Mouse (Mus musculus): Measurements from ENCODE around the gene Pecam1. TPM values are rescaled to one million over a fixed set of nuclear protein-coding genes. Genes with fewer than 3 reads are reported as not detected.

Pecam1 gene
- polyA plus RNA-seq, 1 experiment from 2014 or later, result 172 TPM

DNA sequence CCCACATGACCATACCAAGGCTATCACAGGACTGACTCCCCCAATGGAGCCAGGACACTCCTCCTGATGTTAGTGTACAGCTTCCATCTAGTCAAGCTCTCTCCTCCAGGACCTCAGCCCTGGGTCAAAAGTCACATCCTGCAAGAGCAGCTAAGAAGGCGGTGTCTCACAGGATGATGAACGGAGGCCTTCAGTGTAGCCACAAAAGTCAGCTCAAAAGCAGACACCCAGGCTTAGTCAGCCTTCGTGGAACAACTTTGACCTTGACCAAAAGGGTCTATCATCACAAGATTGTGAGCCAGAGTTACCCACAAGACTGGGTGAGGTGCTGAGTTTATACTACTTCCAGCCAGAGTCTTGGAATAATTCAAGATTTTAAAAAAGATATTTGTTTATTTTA lies 42.6 kb downstream of the Pecam1 start:
- ATAC-seq, result no peak
- Histone ChIP-seq H3K9me3 (ENCODE audit: low read length) (no peaks in the 10 kb centered on the region), H3K27ac (ENCODE audit: low read length) (no peak overlapping the region), H3K4me1 (ENCODE audit: insufficient read depth, low read depth, low read length) (no peaks in the 10 kb centered on the region), H3K4me3 (ENCODE audit: low read depth, low read length) (no peak overlapping the region), H3K4me2 (replicated peaks; ENCODE audit: low read depth, low read length) (0 out of 2 replicates have a peak overlapping the region, but pooled peaks have one; percentile 6), H3K9ac (replicated peaks; ENCODE audit: low read depth) (no peak overlapping the region), H3K27me3 (replicated peaks; ENCODE audit: insufficient read depth, low read length) (no peaks in the 10 kb centered on the region), H3K36me3 (ENCODE audit: insufficient read depth, low read length) (no peaks in the 10 kb centered on the region)
- WGBS, result 46% methylated on average over 3 of the region's 3 CpGs
- no peak for DNase-seq (ENCODE audit: low spot score)
- TF ChIP-seq EP300 (IDR thresholded peaks at IDR 0.05), result no peak
- TF ChIP-seq CTCF (IDR thresholded peaks at IDR 0.05), result no peak

GRCm38 (mm10) chr11:106707085-106707484 lies 43.3 kb downstream of the Pecam1 start:
- Histone ChIP-seq H3K4me1 (ENCODE audit: insufficient read depth, low read depth, low read length) (no peaks in the 10 kb centered on the region), H3K9me3 (ENCODE audit: low read length) (no peaks in the 10 kb centered on the region), H3K9ac (replicated peaks; ENCODE audit: low read depth) (no peak overlapping the region), H3K4me2 (replicated peaks; ENCODE audit: low read depth, low read length) (no peak overlapping the region), H3K27me3 (replicated peaks; ENCODE audit: insufficient read depth, low read length) (no peaks in the 10 kb centered on the region), H3K4me3 (ENCODE audit: low read depth, low read length) (no peak overlapping the region), H3K36me3 (ENCODE audit: insufficient read depth, low read length) (no peaks in the 10 kb centered on the region), H3K27ac (ENCODE audit: low read length) (no peak overlapping the region)
- WGBS, result 45% methylated on average over 8 of the region's 8 CpGs
- TF ChIP-seq EP300 (IDR thresholded peaks at IDR 0.05) (no peak), CTCF (IDR thresholded peaks at IDR 0.05) (no peak)
- DNase-seq (ENCODE audit: low spot score), result peak; percentile 26
- no peak; the same call in 1 of the 2 replicates for ATAC-seq

DNA sequence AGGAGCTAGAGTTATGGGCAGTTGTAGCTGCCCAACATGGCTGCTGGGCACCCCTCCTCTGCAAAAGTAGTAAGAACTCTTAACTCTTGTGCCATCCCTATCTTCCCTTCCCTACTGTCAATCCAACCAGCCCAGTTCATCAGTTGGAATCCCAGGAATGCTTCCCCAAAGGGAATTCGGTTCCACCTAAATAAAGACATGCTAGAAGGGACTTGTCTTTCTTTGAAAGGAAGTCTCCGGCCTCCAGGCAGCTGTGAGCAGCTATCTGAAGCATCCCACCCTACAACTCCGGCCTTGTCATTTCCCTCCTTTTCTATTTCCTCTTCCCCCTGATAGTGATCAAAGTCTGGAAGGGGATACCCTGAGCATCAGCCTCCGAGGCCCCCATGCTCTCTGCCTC lies 44.2 kb downstream of the Pecam1 start:
- H3K4me2 ChIP-seq (replicated peaks; ENCODE audit: low read depth, low read length), result no peak overlapping the region
- H3K27me3 ChIP-seq (replicated peaks; ENCODE audit: insufficient read depth, low read length), result no peaks in the 10 kb centered on the region
- TF ChIP-seq EP300 (IDR thresholded peaks at IDR 0.05), result no peak
- TF ChIP-seq CTCF (IDR thresholded peaks at IDR 0.05), result no peak

GRCm38 (mm10) chr11:106704399-106705111 lies 45.9 kb downstream of the Pecam1 start:
- DNase-seq (ENCODE audit: low spot score), result no peak

More for the DNA sequence above, 44.2 kb downstream of the Pecam1 start:
- WGBS, result 24% methylated on average over 4 of the region's 4 CpGs
- Histone ChIP-seq H3K27ac (ENCODE audit: low read length) (no peak overlapping the region), H3K9ac (replicated peaks; ENCODE audit: low read depth) (no peak overlapping the region), H3K4me1 (ENCODE audit: insufficient read depth, low read depth, low read length) (no peaks in the 10 kb centered on the region), H3K36me3 (ENCODE audit: insufficient read depth, low read length) (no peaks in the 10 kb centered on the region), H3K9me3 (ENCODE audit: low read length) (no peaks in the 10 kb centered on the region), H3K4me3 (ENCODE audit: low read depth, low read length) (no peak overlapping the region)
- ATAC-seq (no peak), DNase-seq (ENCODE audit: low spot score) (no peak)

GRCm38 (mm10) chr11:106703931-106704330 lies 46.5 kb downstream of the Pecam1 start:
- Histone ChIP-seq H3K27ac (ENCODE audit: low read length) (no peak overlapping the region), H3K36me3 (ENCODE audit: insufficient read depth, low read length) (no peaks in the 10 kb centered on the region), H3K4me3 (ENCODE audit: low read depth, low read length) (no peak overlapping the region), H3K9ac (replicated peaks; ENCODE audit: low read depth) (no peak overlapping the region), H3K9me3 (ENCODE audit: low read length) (no peaks in the 10 kb centered on the region), H3K27me3 (replicated peaks; ENCODE audit: insufficient read depth, low read length) (no peaks in the 10 kb centered on the region), H3K4me1 (ENCODE audit: insufficient read depth, low read depth, low read length) (no peaks in the 10 kb centered on the region), H3K4me2 (replicated peaks; ENCODE audit: low read depth, low read length) (no peak overlapping the region)
- WGBS, result 86% methylated on average over 7 of the region's 7 CpGs
- ATAC-seq, result no peak
- no peak for TF ChIP-seq EP300 (IDR thresholded peaks at IDR 0.05)
- no peak for TF ChIP-seq CTCF (IDR thresholded peaks at IDR 0.05)
- DNase-seq (ENCODE audit: low spot score), result no peak

More at GRCm38 (mm10) chr11:106704399-106705111, 45.9 kb downstream of the Pecam1 start:
- Histone ChIP-seq H3K9me3 (ENCODE audit: low read length) (no peaks in the 10 kb centered on the region), H3K4me1 (ENCODE audit: insufficient read depth, low read depth, low read length) (no peaks in the 10 kb centered on the region), H3K4me3 (ENCODE audit: low read depth, low read length) (no peak overlapping the region), H3K4me2 (replicated peaks; ENCODE audit: low read depth, low read length) (no peak overlapping the region), H3K9ac (replicated peaks; ENCODE audit: low read depth) (no peak overlapping the region), H3K27ac (ENCODE audit: low read length) (no peak overlapping the region), H3K36me3 (ENCODE audit: insufficient read depth, low read length) (no peaks in the 10 kb centered on the region), H3K27me3 (replicated peaks; ENCODE audit: insufficient read depth, low read length) (no peaks in the 10 kb centered on the region)
- ATAC-seq, result no peak
- no peak for TF ChIP-seq CTCF (IDR thresholded peaks at IDR 0.05)
- TF ChIP-seq EP300 (IDR thresholded peaks at IDR 0.05), result no peak
- 50% methylated on average over 9 of the region's 9 CpGs for WGBS

DNA sequence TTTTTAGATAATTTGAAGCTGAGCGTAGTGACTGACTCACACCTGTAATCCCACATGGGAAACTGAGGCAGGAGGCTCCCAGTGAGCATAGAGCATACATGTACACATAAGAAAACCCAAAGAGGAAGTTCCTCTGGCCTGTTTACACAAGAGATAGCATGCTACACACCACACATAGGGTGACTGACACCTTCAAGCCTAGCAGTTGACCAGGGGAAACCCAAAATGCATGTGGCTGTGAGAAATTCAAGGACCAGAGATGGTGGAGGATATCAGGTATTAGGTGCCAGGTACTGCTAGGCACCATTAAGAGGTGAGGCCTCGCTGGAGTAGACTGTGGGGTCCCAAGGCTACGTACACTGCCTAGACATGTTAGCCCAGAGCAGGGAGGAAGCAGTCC lies 47.8 kb downstream of the Pecam1 start:
- DNase-seq (ENCODE audit: low spot score), result no peak
- ATAC-seq, result no peak
- 80% methylated on average over 3 of the region's 3 CpGs for WGBS
- H3K4me2 ChIP-seq (replicated peaks; ENCODE audit: low read depth, low read length), result no peak overlapping the region
- no peaks in the 10 kb centered on the region for H3K4me1 ChIP-seq (ENCODE audit: insufficient read depth, low read depth, low read length)
- H3K27ac ChIP-seq (ENCODE audit: low read length), result no peak overlapping the region
- TF ChIP-seq EP300 (IDR thresholded peaks at IDR 0.05) (no peak), CTCF (IDR thresholded peaks at IDR 0.05) (no peak)
- H3K9me3 ChIP-seq (ENCODE audit: low read length), result no peaks in the 10 kb centered on the region
- H3K9ac ChIP-seq (replicated peaks; ENCODE audit: low read depth), result no peak overlapping the region
- no peaks in the 10 kb centered on the region for H3K27me3 ChIP-seq (replicated peaks; ENCODE audit: insufficient read depth, low read length)
- no peak overlapping the region for H3K4me3 ChIP-seq (ENCODE audit: low read depth, low read length)
- no peaks in the 10 kb centered on the region for H3K36me3 ChIP-seq (ENCODE audit: insufficient read depth, low read length)

Measured in lung, postnatal 0 days (tissue).